In genomic region chr6:72453578-72453977, GRCm38 (mm10) we compare ENCODE assay signal across 28 mouse cellular contexts. TPM values are rescaled to one million over a fixed set of nuclear protein-coding genes. Genes with fewer than 3 reads are reported as not detected.
DNase-seq lines count a peak whose midpoint lies in the region; ATAC-seq lines count a peak whose summit lies in the region.
"Had no signal": no experiment of that assay in that cellular context is flagged by ENCODE, and none has a peak within 500 bp of the region (broad histone marks: within the 10 kb centered on the region; RNA-seq: fewer than 3 reads in every experiment).

No protein-coding gene starts in this region.

- WGBS in liver, embryonic 15.5 days (ENCODE audit: insufficient replicate concordance) = 77% methylated on average over 3 of the region's 3 CpGs
- WGBS in liver, embryonic 11.5 days = 81% methylated on average over 3 of the region's 3 CpGs

- peaks cover 38% of the 10 kb centered on the region for H3K4me1 ChIP-seq in liver, embryonic 15.5 days (replicated peaks)
- H3K4me1 ChIP-seq in liver, embryonic 11.5 days (replicated peaks; ENCODE audit: control insufficient read depth, insufficient read depth, low read length) = peaks cover 16% of the 10 kb centered on the region
- H3K4me1 ChIP-seq: forebrain, embryonic 12.5 days had no signal

- H3K27me3 ChIP-seq in liver, embryonic 15.5 days = no peaks in the 10 kb centered on the region
- no peaks in the 10 kb centered on the region for H3K27me3 ChIP-seq in liver, embryonic 11.5 days (replicated peaks; ENCODE audit: control insufficient read depth, insufficient read depth, low read length)
- H3K27me3 ChIP-seq: embryonic facial prominence, embryonic 13.5 days; embryonic facial prominence, embryonic 15.5 days; forebrain, embryonic 12.5 days; Patski had no signal

- H3K27ac ChIP-seq in liver, embryonic 15.5 days (replicated peaks) = peak overlapping the region; percentile 69
- H3K27ac ChIP-seq in liver, embryonic 11.5 days (ENCODE audit: low read depth, low read length) = no peak overlapping the region
- H3K27ac ChIP-seq: forebrain, embryonic 12.5 days had no signal

- DNase-seq in heart, adult 11 months = peak; percentile 53
- no peak for DNase-seq in heart, adult 18-20 months
- no peak for DNase-seq in liver, embryonic 11.5 days (ENCODE audit: low spot score)
- DNase-seq in ES-CJ7 (ENCODE audit: low read depth, low spot score) (peak; percentile 52), R1 (ENCODE audit: low read depth, low spot score) (peak; percentile 33)
- DNase-seq in frontal cortex, postnatal 10 days (ENCODE audit: low spot score in 2 of 2) = no peak
- no peak for DNase-seq in lung, postnatal 25 days (ENCODE audit: low spot score)
- DNase-seq: adrenal gland, adult 2 months; adrenal gland, postnatal 10 days; adrenal gland, postnatal 25 days; cerebellum, adult 11 months; cerebellum, adult 18-20 months; cerebellum, adult 8-10 months; cerebellum, adult 9-11 months; cerebellum, postnatal 14 days; cerebellum, postnatal 36 days; embryo, embryonic 11 days had no signal

- H3K9me3 ChIP-seq in liver, embryonic 15.5 days (replicated peaks) = no peaks in the 10 kb centered on the region
- no peaks in the 10 kb centered on the region for H3K9me3 ChIP-seq in liver, embryonic 11.5 days (ENCODE audit: control insufficient read depth, low read length)
- H3K9me3 ChIP-seq: embryonic facial prominence, embryonic 13.5 days; embryonic facial prominence, embryonic 15.5 days; forebrain, embryonic 10.5 days; forebrain, embryonic 12.5 days; G1E had no signal

- ATAC-seq in liver, embryonic 15.5 days (ENCODE audit: insufficient read depth) = no peak
- ATAC-seq in liver, embryonic 11.5 days (replicated peaks; ENCODE audit: low FRiP score) = no peak
- ATAC-seq: activated CD4-positive, CD25-positive, alpha-beta regulatory T cell, adult 4 months; forebrain, embryonic 14.5 days; forebrain, embryonic 16.5 days; Patski had no signal

- no peaks in the 10 kb centered on the region for H3K36me3 ChIP-seq in liver, embryonic 15.5 days (replicated peaks)
- H3K36me3 ChIP-seq in liver, embryonic 11.5 days (ENCODE audit: control insufficient read depth, insufficient read depth, low read length) = no peaks in the 10 kb centered on the region
- H3K36me3 ChIP-seq: embryonic facial prominence, embryonic 13.5 days; embryonic facial prominence, embryonic 15.5 days; forebrain, embryonic 10.5 days; forebrain, embryonic 12.5 days; G1E had no signal

- H3K9ac ChIP-seq in liver, embryonic 15.5 days = no peak overlapping the region
- H3K9ac ChIP-seq in liver, embryonic 11.5 days (ENCODE audit: low read depth, low read length) = no peak overlapping the region
- H3K9ac ChIP-seq: embryonic facial prominence, embryonic 13.5 days; embryonic facial prominence, embryonic 15.5 days; forebrain, embryonic 12.5 days had no signal

- H3K4me3 ChIP-seq in liver, embryonic 15.5 days (replicated peaks) = no peak overlapping the region
- H3K4me3 ChIP-seq in liver, embryonic 11.5 days (ENCODE audit: low read depth, low read length) = no peak overlapping the region
- H3K4me3 ChIP-seq: embryonic facial prominence, embryonic 13.5 days; embryonic facial prominence, embryonic 15.5 days; erythroblast, embryonic 14.5 days; forebrain, embryonic 10.5 days; forebrain, embryonic 12.5 days had no signal

- no peak overlapping the region for H3K4me2 ChIP-seq in liver, embryonic 15.5 days
- no peak overlapping the region for H3K4me2 ChIP-seq in liver, embryonic 11.5 days
- H3K4me2 ChIP-seq: embryonic facial prominence, embryonic 13.5 days; embryonic facial prominence, embryonic 15.5 days; forebrain, embryonic 12.5 days had no signal

RNA-seq across cellular contexts. Expression of gene Mat2a, which starts 14.2 kb away (rescaled TPM):
- total RNA-seq in heart, adult 18-20 months (2021) = 100 to 1,000 TPM; 130 to 166 TPM
- 136 and 143 TPM in 2 replicates for polyA plus RNA-seq in liver, embryonic 15.5 days (2015; fragmentation: Nextera tagmentation; extraction: Ambion mirVana)
- 426 and 477 TPM in 2 replicates for polyA plus RNA-seq in liver, embryonic 11.5 days (2014; fragmentation: Nextera tagmentation; extraction: Ambion mirVana)

RNA-seq across cellular contexts. Expression of gene Ggcx, which starts 39.5 kb away (rescaled TPM):
- total RNA-seq in heart, adult 18-20 months (2021) = 10 to 100 TPM; 26.0 to 34.2 TPM
- 27.5 and 29.8 TPM in 2 replicates for polyA plus RNA-seq in liver, embryonic 15.5 days (2015; fragmentation: Nextera tagmentation; extraction: Ambion mirVana)
- 24.1 and 26.9 TPM in 2 replicates for polyA plus RNA-seq in liver, embryonic 11.5 days (2014; fragmentation: Nextera tagmentation; extraction: Ambion mirVana)

Comparison
In these comparisons a context has a peak if more than half of its experiments do, and no peak if none do; other contexts are left out.
1. DNase-seq: peak in heart, adult 11 months (single experiment), ES-CJ7 (single experiment) and R1 (single experiment); none in heart, adult 18-20 months (0 of 2), liver, embryonic 11.5 days (single experiment), frontal cortex, postnatal 10 days (0 of 2) and lung, postnatal 25 days (single experiment).